Mouse (Mus musculus) midbrain, embryonic 16.5 days (tissue): ENCODE results near the gene Fstl3. TPM values are rescaled to one million over a fixed set of nuclear protein-coding genes. Genes with fewer than 3 reads are reported as not detected.

ENCODE experiments used
- ATAC-seq: fragments of 200-750 bp; cut with Nextera tagmentation; 2 replicates; pipeline ENCODE4 v1.8.0; 2017; ENCODE audit warnings: moderate TSS enrichment
- H3K27ac ChIP-seq: fragments of 300-500 bp; sonication (generic); 2 replicates; pipeline ENCODE4 v1.5.1; 2014; ENCODE audit warnings: mild to moderate bottlenecking, low read length, mixed read lengths
- H3K27me3 ChIP-seq: fragments of 300-500 bp; sonication (generic); 2 replicates; pipeline ENCODE4 v1.6.1; 2014; ENCODE audit warnings: low read depth, low read length, mixed read lengths; ENCODE audit not compliant: control insufficient read depth, insufficient read depth
- H3K36me3 ChIP-seq: fragments of 300-500 bp; sonication (generic); 2 replicates; pipeline ENCODE4 v1.6.1; 2014; ENCODE audit warnings: mild to moderate bottlenecking, low read length, moderate library complexity, mixed read lengths; ENCODE audit not compliant: control insufficient read depth, insufficient read depth
- H3K4me1 ChIP-seq: fragments of 300-500 bp; sonication (generic); 2 replicates; pipeline ENCODE4 v1.6.1; 2014; ENCODE audit warnings: mild to moderate bottlenecking, low read length, mixed read lengths; ENCODE audit not compliant: control insufficient read depth, insufficient read depth
- H3K4me2 ChIP-seq: fragments of 300-500 bp; sonication (generic); 2 replicates; pipeline ENCODE4 v1.6.1; 2014; ENCODE audit warnings: mild to moderate bottlenecking, low read length, mixed read lengths
- H3K4me3 ChIP-seq: fragments of 300-500 bp; sonication (generic); 2 replicates; pipeline ENCODE4 v1.5.1; 2014; ENCODE audit warnings: low read depth, mild to moderate bottlenecking, low read length, moderate library complexity, mixed read lengths
- H3K9ac ChIP-seq: fragments of 300-500 bp; sonication (generic); 2 replicates; pipeline ENCODE4 v1.6.1; 2014; ENCODE audit warnings: low read depth, low read length, mixed read lengths
- H3K9me3 ChIP-seq: fragments of 300-500 bp; sonication (generic); replicated peaks from 2 replicates; pipeline ENCODE4 v1.6.1; 2014; ENCODE audit warnings: mild to moderate bottlenecking, low read length, mixed read lengths; ENCODE audit not compliant: control insufficient read depth, poor library complexity, severe bottlenecking
- WGBS: fragments of 180-500 bp; shearing (Covaris S2); extraction: QIAGEN DNeasy Blood & Tissue Kit; methylation state at CpG from one replicate; pipeline ENCODE4 v1.1.7; 2014; 5-methylcytosine and 5-hydroxymethylcytosine counted together
- polyA plus RNA-seq: library from polyadenylated mRNA; unstranded; fragments of >200 nt; fragmentation: Nextera tagmentation; extraction: Ambion mirVana; gene quantifications from 2 replicates; pipeline ENCODE4 v1.2.1, GENCODE M21; 2015

Fstl3 gene
- polyA plus RNA-seq, 1 experiment from 2014 or later: 3.5 TPM

- H3K9ac ChIP-seq: peak overlapping the region; percentile 98; the same call in 1 of the 2 replicates
Observed at GRCm38 (mm10) chr10:79767372-79768244, 9.5 kb upstream of the Fstl3 start.

GRCm38 (mm10) chr10:79768400-79768799, 8.7 kb upstream of the Fstl3 start:
- peaks cover 32% of the 10 kb centered on the region for H3K4me1 ChIP-seq
- no peaks in the 10 kb centered on the region; the same call in 1 of the 2 replicates for H3K27me3 ChIP-seq
- no peaks in the 10 kb centered on the region for H3K36me3 ChIP-seq
- H3K27ac ChIP-seq: no peak overlapping the region
- H3K4me2 ChIP-seq: peak overlapping the region; percentile 89; the same call in 1 of the 2 replicates
- 4% methylated on average over 5 of the region's 5 CpGs for WGBS
- no peak for ATAC-seq
- no peaks in the 10 kb centered on the region for H3K9me3 ChIP-seq
- no peak overlapping the region for H3K4me3 ChIP-seq
- H3K9ac ChIP-seq: no peak overlapping the region

More at GRCm38 (mm10) chr10:79767372-79768244, 9.5 kb upstream of the Fstl3 start:
- H3K27ac ChIP-seq: peak overlapping the region; percentile 91
- no peaks in the 10 kb centered on the region for H3K36me3 ChIP-seq
- peak overlapping the region; percentile 94 for H3K4me3 ChIP-seq
- H3K27me3 ChIP-seq: no peaks in the 10 kb centered on the region; the same call in 1 of the 2 replicates
- no peaks in the 10 kb centered on the region for H3K9me3 ChIP-seq
- peak overlapping the region; percentile 89 for H3K4me2 ChIP-seq
- WGBS: 10% methylated on average over 40 of the region's 40 CpGs
- ATAC-seq: peak; percentile 87
- peaks cover 32% of the 10 kb centered on the region for H3K4me1 ChIP-seq

- no peaks in the 10 kb centered on the region; the same call in 1 of the 2 replicates for H3K27me3 ChIP-seq
- H3K9me3 ChIP-seq: no peaks in the 10 kb centered on the region
- no peak overlapping the region for H3K4me3 ChIP-seq
- H3K9ac ChIP-seq: no peak overlapping the region
- H3K27ac ChIP-seq: no peak overlapping the region
- H3K4me2 ChIP-seq: no peak overlapping the region
- H3K36me3 ChIP-seq: no peaks in the 10 kb centered on the region
- peaks cover 28% of the 10 kb centered on the region for H3K4me1 ChIP-seq
- ATAC-seq: no peak
- 65% methylated on average over 4 of the region's 4 CpGs for WGBS
Observed at GRCm38 (mm10) chr10:79769329-79769728, 7.7 kb upstream of the Fstl3 start.

GRCm38 (mm10) chr10:79772320-79772719, 4.8 kb upstream of the Fstl3 start:
- Histone ChIP-seq H3K4me3 (no peak overlapping the region), H3K27ac (no peak overlapping the region), H3K4me2 (no peak overlapping the region), H3K9me3 (no peaks in the 10 kb centered on the region), H3K9ac (no peak overlapping the region), H3K4me1 (peaks cover 13% of the 10 kb centered on the region), H3K27me3 (peaks cover 5% of the 10 kb centered on the region), H3K36me3 (no peaks in the 10 kb centered on the region)
- WGBS: 97% methylated on average over 3 of the region's 3 CpGs
- no peak for ATAC-seq

GRCm38 (mm10) chr10:79773208-79773607, 3.9 kb upstream of the Fstl3 start:
- H3K4me2 ChIP-seq: no peak overlapping the region
- WGBS: 86% methylated on average over 2 of the region's 2 CpGs
- no peaks in the 10 kb centered on the region for H3K9me3 ChIP-seq
- peaks cover 13% of the 10 kb centered on the region for H3K27me3 ChIP-seq
- ATAC-seq: no peak
- H3K4me3 ChIP-seq: no peak overlapping the region
- H3K36me3 ChIP-seq: no peaks in the 10 kb centered on the region
- no peak overlapping the region for H3K27ac ChIP-seq
- no peak overlapping the region for H3K9ac ChIP-seq
- H3K4me1 ChIP-seq: peaks cover 7% of the 10 kb centered on the region

GRCm38 (mm10) chr10:79774486-79775279, 2.4 kb upstream of the Fstl3 start:
- Histone ChIP-seq H3K36me3 (no peaks in the 10 kb centered on the region), H3K9me3 (no peaks in the 10 kb centered on the region), H3K27me3 (peaks cover 20% of the 10 kb centered on the region), H3K4me3 (no peak overlapping the region), H3K27ac (no peak overlapping the region), H3K9ac (no peak overlapping the region), H3K4me2 (no peak overlapping the region), H3K4me1 (no peaks in the 10 kb centered on the region)
- 65% methylated on average over 5 of the region's 5 CpGs for WGBS
- no peak for ATAC-seq

GRCm38 (mm10) chr10:79778006-79778405, 934 bp downstream of the Fstl3 start:
- Histone ChIP-seq H3K4me3 (no peak overlapping the region), H3K36me3 (no peaks in the 10 kb centered on the region), H3K9me3 (no peaks in the 10 kb centered on the region), H3K27me3 (peaks cover 28% of the 10 kb centered on the region), H3K9ac (no peak overlapping the region), H3K4me1 (no peaks in the 10 kb centered on the region), H3K4me2 (no peak overlapping the region), H3K27ac (no peak overlapping the region)
- 17% methylated on average over 15 of the region's 15 CpGs for WGBS
- ATAC-seq: no peak

- no peak overlapping the region for H3K27ac ChIP-seq
- no peaks in the 10 kb centered on the region for H3K4me1 ChIP-seq
- peaks cover 29% of the 10 kb centered on the region for H3K27me3 ChIP-seq
- no peak overlapping the region for H3K4me3 ChIP-seq
- WGBS: 5% methylated on average over 2 of the region's 2 CpGs
- no peaks in the 10 kb centered on the region for H3K9me3 ChIP-seq
- H3K36me3 ChIP-seq: no peaks in the 10 kb centered on the region
- no peak overlapping the region for H3K4me2 ChIP-seq
- no peak for ATAC-seq
- no peak overlapping the region for H3K9ac ChIP-seq
Observed at GRCm38 (mm10) chr10:79779193-79779592, 2.1 kb downstream of the Fstl3 start.
